Mouse (Mus musculus) brain, embryonic 14.5 days (tissue): ENCODE data around the gene B3gnt2.

Experiments used
- CTCF ChIP-seq: fragments of 200-500 bp; IDR thresholded peaks from 2 replicates; pipeline ENCODE4 v1.5.1; 2012; ENCODE audit warnings: inconsistent platforms, mild to moderate bottlenecking, moderate library complexity, borderline replicate concordance; ENCODE audit not compliant: insufficient read depth, insufficient read length; ENCODE audit errors: extremely low read depth
- POLR2A ChIP-seq: fragments of 200-500 bp; IDR thresholded peaks from 2 replicates; pipeline ENCODE4 v1.6.1; 2012; ENCODE audit warnings: mild to moderate bottlenecking, inconsistent platforms, borderline replicate concordance; ENCODE audit not compliant: poor library complexity, insufficient read depth, insufficient read length, severe bottlenecking; ENCODE audit errors: extremely low read depth

DNA sequence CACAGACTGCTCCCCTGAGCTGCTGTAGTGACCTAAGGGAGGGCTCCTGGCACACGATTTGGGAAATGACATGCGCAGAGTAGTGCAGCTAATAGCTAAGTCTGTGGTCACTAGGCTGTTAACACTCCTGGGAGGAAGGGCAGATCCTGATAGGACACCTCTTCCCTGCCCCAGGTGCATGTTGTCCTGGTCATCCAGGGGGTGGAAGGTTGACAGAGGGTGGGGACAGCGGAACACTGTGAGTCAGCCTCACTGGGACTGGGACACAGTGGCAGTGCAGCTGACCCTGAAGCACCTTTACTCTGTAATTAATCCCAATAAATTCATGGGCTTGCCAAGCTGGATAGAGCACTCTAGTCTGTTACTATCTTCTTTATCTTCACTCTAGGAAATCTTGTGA is 39.5 kb downstream of the B3gnt2 start:
- TF ChIP-seq CTCF: no peak
- TF ChIP-seq POLR2A: no peak
